Mouse (Mus musculus): ENCODE measurements around the gene Stard13.

Gene Stard13

DNA sequence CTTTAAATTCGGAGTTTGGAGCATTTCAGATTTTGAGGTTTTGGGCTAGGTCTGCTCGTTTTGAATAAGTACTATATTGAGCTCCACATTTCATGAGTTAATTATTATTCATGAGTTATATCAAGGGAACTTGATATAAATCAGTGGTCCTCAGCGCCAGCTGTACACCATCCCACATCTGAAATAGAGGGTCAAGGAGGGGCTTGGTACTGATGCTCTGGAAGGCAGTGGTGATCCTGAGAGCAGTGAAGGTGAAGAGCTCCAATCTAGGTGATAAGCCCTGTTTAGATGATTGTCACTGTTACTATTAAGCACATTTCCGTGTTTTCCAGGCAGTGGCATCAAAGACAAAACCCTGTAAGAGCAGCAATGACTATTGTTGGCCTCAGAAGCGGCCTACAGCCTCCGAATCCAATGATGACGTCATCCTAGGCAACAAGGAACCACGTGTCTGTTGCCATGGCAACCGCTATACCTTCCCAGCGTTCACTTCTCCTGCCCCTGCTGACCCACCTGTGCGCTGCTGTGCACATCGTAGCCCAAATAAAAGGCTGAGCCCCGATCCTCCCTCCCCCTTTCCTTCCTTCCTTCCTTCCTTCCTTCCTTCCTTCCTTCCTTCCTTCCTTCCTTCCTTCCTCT lies 5.2 kb downstream of the Stard13 start:
- CTCF ChIA-PET: no interaction called here

DNA sequence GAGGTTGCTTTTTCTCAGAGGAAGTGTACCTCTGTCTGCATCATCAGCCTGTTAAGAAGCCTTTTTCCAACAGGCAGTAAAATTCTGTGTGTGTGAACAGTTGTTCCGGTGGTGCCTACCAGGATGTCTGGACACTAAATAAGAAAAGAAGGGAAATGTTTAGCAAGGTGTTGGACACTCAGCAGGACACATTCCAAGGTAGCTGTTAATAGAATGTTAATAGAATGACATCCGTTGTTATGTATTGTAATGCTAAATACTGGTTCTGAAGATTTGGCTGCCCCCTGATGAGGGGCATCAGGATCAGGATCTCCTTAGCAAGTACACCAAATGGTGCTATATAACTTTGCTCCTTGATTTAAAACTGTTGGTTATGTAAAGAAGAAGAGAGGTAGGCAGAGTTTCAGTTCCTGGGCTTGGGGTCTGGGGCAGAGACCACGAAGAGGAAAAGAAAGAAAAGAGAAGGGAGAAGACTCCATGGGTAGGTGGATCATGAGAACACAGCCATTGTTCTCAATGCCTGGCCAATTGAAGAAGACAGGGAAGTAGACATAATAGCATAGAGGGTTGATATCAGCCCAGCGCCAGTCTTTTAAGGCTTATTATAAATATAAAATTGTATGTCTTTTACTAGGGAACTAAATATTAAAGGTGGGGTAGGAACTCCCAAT lies 9.8 kb downstream of the Stard13 start:
- CTCF ChIA-PET: no interaction called here

DNA sequence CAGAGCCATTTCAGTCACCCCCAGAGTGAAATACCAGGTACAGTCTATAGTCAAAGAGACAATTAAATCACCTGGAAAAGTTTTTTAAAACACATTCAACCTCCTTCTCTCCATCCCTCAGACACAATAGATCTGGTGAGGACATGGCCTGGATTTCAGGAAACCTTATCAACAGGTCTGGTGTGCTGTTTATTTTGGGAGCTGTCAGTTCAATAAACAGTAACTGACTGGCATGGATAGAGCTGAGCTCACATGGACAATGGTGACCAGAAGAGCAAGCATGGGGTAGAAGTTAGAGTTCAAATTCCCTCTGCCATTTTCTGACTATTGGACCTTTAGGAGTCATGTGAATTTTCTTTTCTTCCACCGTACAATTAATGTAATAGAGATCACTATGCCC lies 10.8 kb downstream of the Stard13 start:
- CTCF ChIA-PET: no interaction called here

DNA sequence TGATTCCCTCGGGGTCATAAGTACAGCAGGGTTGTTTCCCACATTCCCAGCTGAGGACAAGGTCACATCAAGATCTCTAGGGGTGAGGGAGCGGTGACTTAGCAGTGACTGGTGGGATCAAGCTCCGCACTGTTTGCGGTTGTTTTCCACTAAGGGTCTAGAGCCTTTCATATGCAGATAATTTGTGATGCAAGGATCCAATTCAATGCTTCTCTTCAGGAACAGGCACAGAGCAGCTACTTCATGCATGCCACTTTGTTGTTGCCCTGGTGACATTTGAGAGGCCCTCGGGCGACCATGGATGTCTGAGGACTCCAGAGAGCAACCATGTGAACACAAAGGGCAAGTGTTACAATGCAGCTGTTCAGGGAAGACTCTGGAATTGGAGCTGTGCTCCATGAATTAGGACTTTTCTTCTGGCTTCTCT lies 14.9 kb downstream of the Stard13 start:
- CTCF ChIA-PET: interaction anchor here (0.6 kb wide), 1 partner anchor 1581 kb away, joined by 3 read pairs; no protein-coding TSS in a partner anchor

DNA sequence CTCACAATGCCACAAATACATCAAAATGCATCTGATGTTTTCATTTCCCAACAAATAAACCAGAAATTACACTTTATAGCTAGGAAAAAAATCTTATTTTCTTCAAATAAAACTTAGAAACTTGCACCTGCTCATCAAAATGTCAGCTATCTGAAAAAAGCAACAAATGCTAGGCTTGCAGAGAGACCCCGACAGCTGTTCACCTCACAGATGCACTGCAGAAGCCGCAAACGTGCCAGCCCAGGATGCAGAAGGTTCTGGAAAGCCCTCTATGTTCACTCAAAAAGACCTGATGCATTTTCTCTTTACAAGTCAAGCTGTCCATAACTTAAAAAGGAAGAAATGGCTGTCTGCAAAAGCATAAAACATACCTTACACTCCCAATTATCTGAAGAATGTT lies 20.5 kb downstream of the Stard13 start:
- CTCF ChIA-PET: no interaction called here

DNA sequence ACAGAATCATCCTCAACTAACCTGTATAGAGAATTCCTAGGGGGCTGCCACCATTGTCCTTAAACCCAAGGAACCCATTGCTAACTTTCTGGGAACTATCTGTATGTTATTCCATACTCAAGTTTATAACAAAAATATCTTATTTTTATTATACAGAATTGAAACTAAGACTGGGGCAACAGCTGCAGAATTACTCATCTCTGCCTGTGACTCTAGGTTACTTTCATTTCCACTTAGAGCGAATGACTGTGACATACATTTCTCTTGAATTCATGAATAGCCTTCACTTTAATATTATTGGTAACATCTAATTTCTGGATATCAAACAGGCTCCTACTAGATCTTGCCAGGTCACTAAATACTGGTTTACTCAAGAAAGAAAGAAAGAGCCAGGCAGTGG lies 22.8 kb downstream of the Stard13 start:
- CTCF ChIA-PET: no interaction called here

DNA sequence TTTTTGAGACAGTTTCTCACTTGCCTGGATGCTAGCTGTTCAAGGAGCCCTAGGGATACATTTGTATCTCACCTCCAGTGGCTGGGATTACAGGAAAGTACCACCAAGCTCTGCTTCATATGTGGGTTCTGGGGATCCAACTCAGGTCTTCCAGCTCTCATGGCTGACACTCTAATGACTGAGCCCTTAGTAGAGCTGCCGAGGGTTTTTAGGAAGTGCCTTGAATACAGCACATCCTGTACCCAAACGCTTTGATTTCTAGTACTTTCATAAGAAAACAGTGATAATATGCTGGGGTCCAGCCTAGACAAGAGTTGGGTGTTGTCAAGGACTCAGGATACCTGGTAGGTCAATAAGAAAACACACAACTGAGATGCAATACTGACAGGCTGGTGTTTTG lies 23.6 kb downstream of the Stard13 start:
- CTCF ChIA-PET: no interaction called here

DNA sequence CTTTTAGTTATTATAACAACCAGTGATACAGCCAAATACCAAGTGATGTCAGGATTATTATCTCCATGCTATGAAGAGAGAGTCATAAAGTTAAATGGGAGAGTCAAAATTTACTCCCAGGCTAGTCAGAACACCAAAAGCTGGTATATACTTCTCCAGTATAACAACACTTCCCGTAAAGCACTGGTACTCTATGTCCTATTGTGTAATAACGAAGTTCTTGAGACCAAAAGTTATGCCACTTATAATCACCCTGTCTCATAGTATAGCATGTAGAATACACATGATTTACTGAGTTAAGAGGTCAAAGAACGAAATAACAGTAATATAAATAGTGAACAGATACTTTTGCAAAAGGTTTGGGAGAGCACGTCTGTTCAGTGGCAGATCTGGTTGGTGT lies 28.6 kb downstream of the Stard13 start:
- CTCF ChIA-PET: no interaction called here

DNA sequence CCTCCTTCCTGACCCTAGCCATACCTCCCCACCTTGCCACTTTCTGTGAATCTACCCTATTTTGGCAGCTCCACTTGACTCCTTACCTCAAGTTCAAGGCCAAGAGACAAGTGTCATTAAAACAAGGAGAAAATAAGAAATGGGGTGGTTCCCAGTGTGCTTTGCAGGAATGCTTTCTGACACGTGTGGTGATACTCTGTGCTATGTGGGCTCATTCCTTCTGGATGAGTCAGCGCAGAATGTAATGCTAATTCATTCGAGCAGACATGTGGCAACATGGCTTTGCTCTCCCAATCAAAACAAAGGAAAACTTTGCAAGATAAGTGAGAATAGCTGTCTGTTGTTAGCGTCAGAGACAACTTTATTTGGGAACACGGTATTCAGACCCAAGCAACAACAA lies 30.7 kb downstream of the Stard13 start:
- CTCF ChIA-PET: no interaction called here

DNA sequence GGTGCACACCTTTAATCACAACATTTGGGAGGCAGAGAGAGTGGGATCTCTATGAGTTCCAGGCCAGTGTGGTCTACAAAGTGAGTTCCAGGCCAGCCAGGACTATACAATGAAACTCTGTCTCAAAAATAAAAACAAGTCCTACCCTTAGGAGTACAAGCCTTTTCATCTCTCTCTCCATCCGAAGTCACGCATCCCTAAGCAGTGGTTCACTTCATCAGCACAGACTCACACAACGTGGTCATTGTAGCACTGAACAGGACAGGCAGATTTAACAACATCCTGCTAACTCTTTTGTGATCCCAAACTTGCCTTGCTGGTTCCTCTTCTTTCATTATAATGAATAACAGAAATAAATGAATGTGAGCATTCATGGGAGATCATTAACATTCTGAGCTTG lies 32.4 kb downstream of the Stard13 start:
- CTCF ChIA-PET: no interaction called here

DNA sequence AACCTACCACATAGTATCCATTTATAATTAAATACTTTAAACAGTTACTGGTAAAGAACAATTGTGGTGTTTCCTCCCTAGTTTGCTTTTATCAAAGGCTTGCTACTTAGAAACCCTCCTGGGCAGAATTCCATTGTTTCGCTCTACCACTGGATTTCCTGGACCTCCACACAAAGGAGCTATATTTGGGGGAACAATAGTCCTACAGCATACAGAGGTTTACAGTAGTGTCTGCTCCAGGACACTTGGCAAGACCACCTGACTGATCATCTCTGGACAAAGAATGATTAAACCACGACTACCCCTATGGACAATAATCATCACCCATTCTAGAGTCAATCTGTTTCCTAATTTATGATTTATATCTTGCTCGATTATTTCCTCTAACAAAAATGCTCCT lies 34.4 kb downstream of the Stard13 start:
- CTCF ChIA-PET: no interaction called here

DNA sequence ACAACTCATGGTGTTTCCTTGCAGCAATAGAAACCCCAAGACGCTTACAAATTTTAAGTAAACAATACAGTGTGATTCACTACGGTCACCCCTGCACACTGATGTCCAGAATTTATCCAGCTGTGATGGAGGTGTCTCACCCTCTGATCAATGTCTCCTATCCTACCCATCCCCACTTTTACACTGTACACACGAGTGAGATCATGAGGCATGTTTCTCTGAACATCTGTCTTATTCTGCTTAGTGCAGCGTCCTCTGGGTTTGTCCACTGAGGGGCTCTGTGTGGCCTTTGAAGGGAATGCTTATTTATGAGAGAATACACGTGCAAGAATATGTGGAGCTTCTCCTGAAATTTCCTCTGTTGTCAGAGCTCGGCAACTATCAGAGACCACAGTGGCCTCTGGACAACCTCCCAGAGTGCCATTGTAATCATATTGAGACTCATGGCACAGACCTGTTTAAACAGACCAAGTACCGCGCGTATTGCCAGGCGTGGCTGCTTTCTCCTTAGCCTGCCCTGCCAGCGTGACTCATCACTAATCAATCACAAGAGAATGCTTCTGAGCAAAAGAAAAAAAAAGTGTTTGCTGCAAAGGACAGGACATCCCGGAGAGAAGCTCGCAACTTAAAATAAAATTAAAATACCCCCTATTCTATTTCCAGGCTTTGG lies 36.9 kb downstream of the Stard13 start:
- CTCF ChIA-PET: no interaction called here

DNA sequence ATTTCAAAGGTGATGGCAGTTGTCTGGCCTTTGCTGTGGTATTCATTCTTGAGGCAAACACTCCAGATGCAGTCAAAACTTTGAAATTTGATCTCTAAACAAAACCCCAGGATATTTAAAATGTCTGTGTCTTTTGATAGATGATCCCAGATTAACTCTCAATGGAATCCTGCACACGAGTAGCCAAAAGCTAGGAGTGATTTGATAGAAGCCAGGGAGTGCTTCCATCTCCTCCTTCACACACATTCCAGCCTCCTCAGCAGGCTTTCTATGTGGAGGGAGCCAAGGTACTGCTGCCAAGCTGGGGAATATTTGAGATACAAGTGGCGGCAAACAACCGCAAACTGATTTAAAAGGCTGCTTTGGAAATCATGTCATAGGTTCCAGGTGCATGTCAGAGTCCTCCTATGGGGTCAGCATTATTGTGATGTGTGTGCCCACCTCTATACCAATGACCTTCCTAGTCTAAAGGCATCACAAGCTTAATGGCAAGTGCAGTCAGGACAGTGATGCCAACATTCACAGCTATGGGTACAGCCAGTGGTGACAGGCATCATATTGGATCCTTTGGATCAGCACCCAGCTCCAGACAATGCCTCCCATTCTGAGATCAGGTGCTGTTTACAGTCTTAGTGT lies 39.6 kb downstream of the Stard13 start:
- CTCF ChIA-PET: no interaction called here

DNA sequence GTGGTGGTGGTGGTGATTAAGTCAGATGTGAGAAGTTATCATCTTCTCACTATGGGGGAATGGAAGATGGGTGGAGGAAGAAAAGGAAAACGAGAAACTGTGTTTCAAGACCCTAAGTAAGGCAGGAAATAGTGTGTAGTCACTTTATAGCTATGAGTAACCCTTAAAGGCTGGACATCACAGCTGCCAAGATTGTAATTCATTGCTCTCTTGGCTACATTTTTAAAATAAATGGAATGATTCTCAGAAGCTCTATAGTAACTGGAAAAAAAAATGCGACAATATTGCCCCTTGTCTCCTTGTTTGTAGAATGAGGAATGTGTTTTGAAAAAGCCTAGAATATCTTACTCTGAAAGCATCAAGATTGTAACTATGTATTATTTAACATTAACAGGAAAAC lies 41.4 kb downstream of the Stard13 start:
- CTCF ChIA-PET: no interaction called here

DNA sequence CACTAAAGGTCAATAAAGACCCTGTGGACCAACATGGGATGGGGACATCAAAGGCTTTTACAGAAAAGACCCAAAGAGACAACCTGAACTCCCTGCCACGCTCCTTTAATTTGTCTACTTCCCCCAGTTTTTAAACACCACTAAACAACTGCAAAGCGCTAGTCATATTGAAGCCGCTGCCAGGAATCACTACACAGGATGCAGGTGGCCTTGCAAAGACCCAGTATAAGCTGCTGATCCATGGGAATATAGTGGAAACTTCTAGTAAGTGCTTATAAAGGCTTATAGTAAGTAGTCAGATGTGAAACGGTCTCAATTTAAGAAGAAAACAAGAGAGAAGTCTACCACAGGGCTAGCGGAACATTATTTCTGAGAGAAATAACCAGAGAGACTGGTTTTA lies 42.9 kb downstream of the Stard13 start:
- CTCF ChIA-PET: no interaction called here

DNA sequence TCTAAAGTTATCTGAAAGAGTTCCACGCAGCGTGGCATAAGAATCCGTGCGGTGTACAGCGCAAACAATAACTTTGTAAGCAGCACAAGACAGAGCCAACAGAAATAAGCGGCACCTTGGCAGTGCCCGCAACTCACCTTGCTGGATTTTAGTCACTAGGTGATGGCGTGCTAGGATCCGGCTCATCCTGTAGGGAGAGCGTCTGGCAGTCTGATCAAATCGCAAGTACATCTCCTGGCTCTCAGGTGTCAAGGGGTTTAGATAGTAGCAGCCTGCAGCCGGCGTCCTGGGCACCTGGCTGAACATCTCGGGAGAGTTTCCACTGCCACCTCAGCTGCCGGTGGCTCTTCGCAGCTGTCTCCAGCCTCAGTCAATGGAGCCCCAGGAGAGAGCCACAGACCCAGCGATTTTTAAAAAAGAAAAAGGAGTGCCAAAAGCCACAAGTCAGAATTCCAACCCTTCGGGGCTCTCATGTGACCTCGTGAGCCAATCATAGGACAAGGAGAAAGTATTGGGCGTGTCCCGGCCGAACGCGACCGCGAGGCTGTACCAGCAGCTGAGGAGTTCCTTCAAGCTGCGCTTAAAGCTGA lies 43.8 kb downstream of the Stard13 start:
- CTCF ChIA-PET: no interaction called here

DNA sequence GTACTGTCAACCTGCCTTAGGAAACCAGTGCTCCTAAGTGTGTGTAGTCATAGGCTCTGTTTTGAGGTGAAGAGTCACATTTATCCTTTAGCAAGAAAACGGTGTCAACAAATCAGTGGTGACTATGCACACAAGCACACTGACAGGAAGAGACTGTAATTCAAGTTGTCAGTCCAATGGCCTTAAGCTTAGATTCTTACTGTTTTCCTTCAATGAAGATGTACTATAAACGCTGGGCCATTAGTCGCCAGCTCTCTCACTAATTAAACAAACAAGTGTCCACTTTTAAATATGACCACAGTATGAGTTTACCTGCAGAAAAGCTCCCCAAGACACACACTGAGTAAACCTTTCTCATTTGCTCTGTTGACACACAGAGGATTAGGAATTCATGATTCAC lies 44.3 kb downstream of the Stard13 start:
- CTCF ChIA-PET: no interaction called here

DNA sequence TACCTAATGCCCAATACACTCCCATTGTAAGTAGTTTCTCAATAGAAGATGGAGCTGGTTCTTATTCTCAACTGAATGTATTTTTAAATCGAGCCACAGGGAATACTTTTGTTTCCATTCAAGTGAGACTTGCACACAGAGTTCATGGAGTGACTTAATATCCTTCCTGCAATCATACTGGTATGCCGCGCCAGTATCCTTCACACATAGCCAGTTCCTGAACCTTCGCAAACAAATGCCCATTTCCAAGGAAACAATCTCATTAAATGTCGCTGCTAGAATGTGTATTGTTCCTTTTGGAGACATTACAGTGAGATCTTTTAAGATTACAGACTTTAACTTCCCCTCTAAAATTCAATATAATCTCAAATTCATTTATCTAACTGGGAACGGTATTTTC lies 45.0 kb downstream of the Stard13 start:
- CTCF ChIA-PET: no interaction called here

DNA sequence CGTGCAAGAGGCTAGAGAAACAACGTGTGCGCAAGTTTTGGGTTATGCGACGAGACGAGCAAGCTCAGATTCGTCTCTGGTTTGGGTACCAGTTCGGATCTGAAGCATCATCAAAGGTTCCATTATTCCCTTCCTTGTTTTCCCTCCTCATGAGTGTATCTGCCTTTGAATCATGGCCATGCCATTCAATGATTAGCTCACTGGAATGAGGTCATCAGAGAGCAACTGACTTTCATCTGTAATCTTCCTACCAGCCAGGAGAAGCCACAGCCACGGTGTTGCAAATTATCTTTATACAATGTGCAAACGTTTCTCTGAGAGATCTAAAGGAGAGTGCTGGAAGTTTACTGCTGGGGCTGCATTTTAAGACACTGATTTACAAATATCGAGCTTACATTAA lies 46.3 kb downstream of the Stard13 start:
- CTCF ChIA-PET: no interaction called here

DNA sequence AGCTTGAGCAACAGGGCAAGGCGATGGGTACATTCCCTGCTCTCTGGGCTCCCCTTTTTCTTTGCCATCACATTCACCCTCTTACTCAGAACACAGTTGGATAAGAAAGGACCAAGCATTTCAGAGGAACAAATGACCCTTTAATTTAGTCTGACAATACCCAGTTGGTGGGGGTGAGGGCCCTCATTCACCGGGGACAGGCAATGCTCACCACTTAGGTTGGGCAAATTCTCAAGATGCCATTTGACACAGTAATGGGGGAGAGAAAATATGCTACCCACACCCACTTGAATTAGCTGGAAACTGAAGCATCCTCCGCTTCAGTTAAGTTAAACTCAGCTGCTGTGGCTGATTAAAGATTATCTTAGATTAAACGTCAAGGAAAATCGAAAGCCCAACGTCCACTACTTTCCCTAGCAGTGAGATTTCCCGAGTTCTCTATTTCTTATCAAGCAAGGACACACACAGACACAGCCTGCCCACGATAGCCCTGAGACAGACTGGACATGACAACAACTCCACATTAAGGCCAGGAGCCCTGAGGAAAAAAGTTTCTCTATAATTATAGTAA lies 48.3 kb downstream of the Stard13 start:
- CTCF ChIA-PET: no interaction called here

DNA sequence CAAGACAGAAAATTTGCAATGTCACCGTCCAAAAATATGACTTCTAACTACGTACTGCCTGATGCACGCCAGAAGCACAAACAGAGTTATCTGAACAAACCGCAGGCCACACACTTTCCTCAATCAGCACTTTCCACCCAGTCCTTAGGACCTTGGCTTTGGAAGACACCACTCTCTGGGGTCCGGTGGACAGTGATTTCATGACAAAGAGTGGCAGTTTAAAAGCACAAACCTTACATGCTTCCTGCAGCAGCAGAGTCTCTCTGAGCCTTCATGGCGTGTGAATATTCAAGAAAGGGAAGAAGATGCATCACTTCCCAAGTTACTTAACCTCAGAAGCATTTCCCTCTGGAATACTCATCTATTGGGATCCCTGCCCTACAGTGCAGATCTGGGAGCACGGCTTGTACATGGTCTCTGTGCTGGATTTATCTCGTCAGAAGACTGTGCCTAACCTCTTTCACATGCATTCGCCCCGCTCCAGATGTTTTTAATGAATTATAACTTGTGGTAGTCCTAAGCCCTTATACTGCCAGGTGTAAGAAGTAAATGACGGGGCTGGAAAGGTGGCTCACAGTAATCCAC lies 49.9 kb downstream of the Stard13 start:
- CTCF ChIA-PET: no interaction called here

DNA sequence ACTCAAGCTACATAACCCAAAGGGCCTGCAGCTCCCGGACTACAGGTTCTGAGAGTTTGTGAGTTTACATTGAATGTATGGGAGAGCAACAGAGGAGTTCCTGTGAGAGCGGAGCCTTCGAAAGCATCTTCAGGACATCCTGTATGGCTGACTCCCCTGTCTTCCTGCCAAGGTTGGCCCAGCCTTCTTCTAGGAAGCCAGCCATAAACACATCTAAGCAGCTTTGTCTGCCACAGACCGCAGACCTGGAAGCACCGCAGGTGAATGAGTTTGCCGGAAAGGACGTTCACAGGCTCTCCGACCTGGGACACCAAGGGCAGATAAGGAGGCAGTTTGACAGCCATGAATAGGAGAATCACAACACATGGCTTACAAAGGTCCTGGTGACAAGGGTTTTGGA lies 52.3 kb downstream of the Stard13 start:
- CTCF ChIA-PET: no interaction called here

Data from spleen, embryonic (tissue).